Comparison of ENCODE assay signal across 25 mouse cellular contexts in the genomic region with DNA sequence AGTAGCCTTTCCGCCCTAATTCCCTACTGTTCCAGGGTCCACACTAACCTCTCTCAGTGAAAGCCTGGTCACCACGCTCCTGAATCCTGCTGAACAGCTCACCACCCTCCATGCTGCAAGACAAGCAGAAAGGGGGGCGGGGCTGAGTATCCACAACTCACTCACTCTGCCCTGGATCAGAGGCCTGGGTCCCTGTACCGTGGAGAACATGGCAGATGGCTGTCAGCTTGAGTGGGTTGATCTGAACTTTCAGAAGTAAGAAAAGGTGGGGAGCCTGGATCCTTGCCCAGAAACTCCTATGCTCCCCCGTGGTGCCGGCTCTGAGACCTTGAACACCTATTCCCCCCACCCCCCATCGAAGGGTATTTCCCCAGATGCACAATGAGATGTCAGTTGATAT. TPM values are rescaled to one million over a fixed set of nuclear protein-coding genes. Genes with fewer than 3 reads are reported as not detected.
A peak's percentile ranks its signal among the peaks of the same experiment; 100 is the strongest.
DNase-seq lines count a peak whose midpoint lies in the region; ATAC-seq lines count a peak whose summit lies in the region.
"Had no signal": no experiment of that assay in that cellular context is flagged by ENCODE, and none has a peak within 500 bp of the region (broad histone marks: within the 10 kb centered on the region; RNA-seq: fewer than 3 reads in every experiment).

No protein-coding gene starts in this region.

- no peak overlapping the region for H3K4me3 ChIP-seq in hindbrain, embryonic 16.5 days (ENCODE audit: low read length)
- H3K4me3 ChIP-seq in hindbrain, embryonic 11.5 days (ENCODE audit: low read depth, low read length), result no peak overlapping the region
- H3K4me3 ChIP-seq: forebrain, embryonic 10.5 days; forebrain, embryonic 13.5 days; heart, adult 2 months; heart, embryonic 10.5 days; heart, embryonic 13.5 days; hindbrain, embryonic 13.5 days had no signal

- no peak for ATAC-seq in cerebellum, adult (ENCODE audit: insufficient number of reproducible peaks, low FRiP score, low TSS enrichment)
- 0 out of 2 replicates have a peak, but pooled peaks have one; percentile 40 for ATAC-seq in hindbrain, embryonic 16.5 days
- no peak for ATAC-seq in hindbrain, embryonic 11.5 days (ENCODE audit: low FRiP score)
- ATAC-seq: activated CD4-positive, CD25-positive, alpha-beta regulatory T cell, adult 4 months; forebrain, embryonic 13.5 days; forebrain, embryonic 16.5 days had no signal

- intact Hi-C loops in left cerebral cortex, postnatal 4 days (cut with DNase I), result no loop called here

- H3K4me2 ChIP-seq in hindbrain, embryonic 16.5 days (ENCODE audit: low read length), result no peak overlapping the region
- H3K4me2 ChIP-seq in hindbrain, embryonic 11.5 days (replicated peaks; ENCODE audit: low read depth, low read length), result no peak overlapping the region
- H3K4me2 ChIP-seq: forebrain, embryonic 13.5 days; heart, embryonic 13.5 days; hindbrain, embryonic 13.5 days had no signal

- peaks cover 4% of the 10 kb centered on the region; the same call in 1 of the 2 replicates for H3K4me1 ChIP-seq in hindbrain, embryonic 16.5 days (ENCODE audit: control insufficient read depth, insufficient read depth, low read depth, low read length)
- no peaks in the 10 kb centered on the region for H3K4me1 ChIP-seq in hindbrain, embryonic 11.5 days (replicated peaks; ENCODE audit: control insufficient read depth, insufficient read depth, low read length)

- peak; percentile 48 for DNase-seq in cerebellum, adult 11-12 months
- no peak for DNase-seq in hindbrain, embryonic 11.5 days (ENCODE audit: low spot score)
- DNase-seq in left cerebral cortex, postnatal 4 days, result peak; percentile 54
- DNase-seq in left cerebral cortex, adult 18-20 months (ENCODE audit: low spot score in 2 of 2), result no peak
- peak; percentile 59 for DNase-seq in brain, adult 2 months (ENCODE audit: low read depth, low spot score)
- DNase-seq in natural killer cell, adult 2 months (ENCODE audit: low spot score in 2 of 2), result no peak
- DNase-seq: adrenal gland, adult 8-10 months; adrenal gland, postnatal 25 days; cerebellum, adult 11 months; cerebellum, adult 9-10 months; cerebellum, postnatal 36 days; gastrocnemius, postnatal 10 days; gastrocnemius, postnatal 36 days; heart, adult 2 months; heart, postnatal 14 days; heart, postnatal 4 days had no signal

- no peaks in the 10 kb centered on the region for H3K36me3 ChIP-seq in hindbrain, embryonic 16.5 days (ENCODE audit: control insufficient read depth, insufficient read depth, low read length)
- no peaks in the 10 kb centered on the region for H3K36me3 ChIP-seq in hindbrain, embryonic 11.5 days (ENCODE audit: control insufficient read depth, insufficient read depth, low read length)
- H3K36me3 ChIP-seq: forebrain, embryonic 10.5 days; heart, embryonic 10.5 days; heart, embryonic 13.5 days; hindbrain, embryonic 13.5 days had no signal

- no peak overlapping the region for H3K27ac ChIP-seq in hindbrain, embryonic 16.5 days (ENCODE audit: low read depth, low read length)
- H3K27ac ChIP-seq in hindbrain, embryonic 11.5 days (ENCODE audit: low read depth, low read length), result no peak overlapping the region
- H3K27ac ChIP-seq: forebrain, embryonic 10.5 days; forebrain, embryonic 13.5 days; heart, adult 2 months; heart, embryonic 10.5 days; heart, embryonic 13.5 days; hindbrain, embryonic 13.5 days had no signal

- 69% methylated on average over 7 of the region's 7 CpGs for WGBS in hindbrain, embryonic 16.5 days
- WGBS in hindbrain, embryonic 11.5 days, result 81% methylated on average over 7 of the region's 7 CpGs

- H3K9me3 ChIP-seq in hindbrain, embryonic 16.5 days (ENCODE audit: control insufficient read depth, low read length), result no peaks in the 10 kb centered on the region
- no peaks in the 10 kb centered on the region for H3K9me3 ChIP-seq in hindbrain, embryonic 11.5 days (ENCODE audit: control insufficient read depth, low read length)
- H3K9me3 ChIP-seq: forebrain, embryonic 10.5 days; forebrain, embryonic 13.5 days; heart, embryonic 10.5 days; heart, embryonic 13.5 days; hindbrain, embryonic 13.5 days had no signal

- no peaks in the 10 kb centered on the region for H3K27me3 ChIP-seq in hindbrain, embryonic 16.5 days (replicated peaks; ENCODE audit: control insufficient read depth, insufficient read depth, low read length)
- H3K27me3 ChIP-seq in hindbrain, embryonic 11.5 days (ENCODE audit: control insufficient read depth, insufficient read depth, low read length), result no peaks in the 10 kb centered on the region
- H3K27me3 ChIP-seq: forebrain, embryonic 13.5 days; hindbrain, embryonic 13.5 days had no signal

- H3K9ac ChIP-seq in hindbrain, embryonic 16.5 days (ENCODE audit: low read depth, low read length), result no peak overlapping the region
- no peak overlapping the region for H3K9ac ChIP-seq in hindbrain, embryonic 11.5 days (ENCODE audit: low read depth, low read length)
- H3K9ac ChIP-seq: forebrain, embryonic 13.5 days; heart, embryonic 13.5 days; hindbrain, embryonic 13.5 days had no signal

RNA-seq across cellular contexts. Expression of a gene that starts 27.3 kb away (rescaled TPM):
- polyA plus RNA-seq in hindbrain, embryonic 16.5 days (2015; fragmentation: Nextera tagmentation; extraction: Ambion mirVana), result 3.2 TPM in 2 replicates
- 2.6 and 3.4 TPM in 2 replicates for polyA plus RNA-seq in hindbrain, embryonic 11.5 days (2014; fragmentation: Nextera tagmentation; extraction: Ambion mirVana)
- 1 to 10 TPM; 3.3 to 4.8 TPM for total RNA-seq in left cerebral cortex, postnatal 4 days (2021)
- 1 to 10 TPM; 3.3 to 4.3 TPM for total RNA-seq in left cerebral cortex, adult 18-20 months (2021)

RNA-seq across cellular contexts. Expression of a gene that starts 30.7 kb away (rescaled TPM):
- polyA plus RNA-seq in hindbrain, embryonic 16.5 days (2015; fragmentation: Nextera tagmentation; extraction: Ambion mirVana), result 14.4 and 15.7 TPM in 2 replicates
- polyA plus RNA-seq in hindbrain, embryonic 11.5 days (2014; fragmentation: Nextera tagmentation; extraction: Ambion mirVana), result 4.9 and 7.7 TPM in 2 replicates
- total RNA-seq in left cerebral cortex, postnatal 4 days (2021), result 100 to 1,000 TPM; 159 to 181 TPM
- total RNA-seq in left cerebral cortex, adult 18-20 months (2021), result 100 to 1,000 TPM; 199 to 214 TPM
- total RNA-seq: gastrocnemius, postnatal 36 days had no signal

RNA-seq across cellular contexts. Expression of a gene that starts 33.5 kb away (rescaled TPM):
- 10.9 and 13.7 TPM in 2 replicates for polyA plus RNA-seq in hindbrain, embryonic 16.5 days (2015; fragmentation: Nextera tagmentation; extraction: Ambion mirVana)
- 2.8 and 6.5 TPM in 2 replicates for polyA plus RNA-seq in hindbrain, embryonic 11.5 days (2014; fragmentation: Nextera tagmentation; extraction: Ambion mirVana)
- 10 to 100 TPM; 16.4 to 17.5 TPM for total RNA-seq in left cerebral cortex, postnatal 4 days (2021)
- total RNA-seq in left cerebral cortex, adult 18-20 months (2021), result 1 to 10 TPM; 6.9 to 9.1 TPM

Comparison
In these comparisons a context has a peak if more than half of its experiments do, and no peak if none do; other contexts are left out.
1. DNase-seq: peak in cerebellum, adult 11-12 months (single experiment), left cerebral cortex, postnatal 4 days (single experiment) and brain, adult 2 months (single experiment); none in hindbrain, embryonic 11.5 days (single experiment), left cerebral cortex, adult 18-20 months (0 of 2) and natural killer cell, adult 2 months (0 of 2).